Mouse (Mus musculus): ENCODE results near the gene Pde4b. TPM values are rescaled to one million over a fixed set of nuclear protein-coding genes. Genes with fewer than 3 reads are reported as not detected.

The Pde4b gene
- polyA plus RNA-seq, 1 experiment from 2014 or later: 7.7 TPM

DNA sequence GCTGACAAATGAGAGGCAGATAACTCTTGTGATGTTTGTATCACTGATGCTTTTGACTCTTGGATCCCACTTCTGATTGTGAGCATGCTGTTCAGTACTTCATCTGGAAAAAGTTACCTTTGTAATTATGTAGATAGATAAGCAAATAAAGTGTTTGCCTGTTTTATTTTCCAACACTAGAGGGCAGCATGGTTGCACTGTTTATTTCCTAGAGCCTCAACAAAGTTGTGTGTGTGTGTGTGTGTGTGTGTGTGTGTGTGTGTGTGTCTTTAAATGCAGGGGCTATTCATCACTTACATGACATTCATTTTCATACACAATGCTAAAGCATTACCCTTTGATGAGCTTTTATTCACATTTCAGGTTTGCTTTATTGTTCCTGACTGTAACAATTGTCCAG is 139.4 kb downstream of the Pde4b start:
- H3K9ac ChIP-seq (ENCODE audit: low read length): no peak overlapping the region
- DNase-seq (ENCODE audit: low spot score): no peak
- H3K4me2 ChIP-seq (ENCODE audit: low read depth, low read length, severe bottlenecking): no peak overlapping the region
- no peaks in the 10 kb centered on the region for H3K9me3 ChIP-seq (ENCODE audit: control insufficient read depth, low read length)
- no peaks in the 10 kb centered on the region for H3K4me1 ChIP-seq (replicated peaks; ENCODE audit: control insufficient read depth, insufficient read depth, low read length)
- no peaks in the 10 kb centered on the region for H3K36me3 ChIP-seq (ENCODE audit: control insufficient read depth, insufficient read depth, low read length)
- ATAC-seq (replicated peaks; ENCODE audit: low FRiP score): 0 out of 2 replicates have a peak, but pooled peaks have one; percentile 10
- H3K27ac ChIP-seq (ENCODE audit: low read depth, low read length): no peak overlapping the region
- H3K27me3 ChIP-seq (ENCODE audit: control insufficient read depth, insufficient read depth, low read length): no peaks in the 10 kb centered on the region
- H3K4me3 ChIP-seq (ENCODE audit: low read depth, low read length): no peak overlapping the region

- H3K4me3 ChIP-seq (ENCODE audit: low read depth, low read length): no peak overlapping the region
- H3K9me3 ChIP-seq (ENCODE audit: control insufficient read depth, low read length): no peaks in the 10 kb centered on the region
- ATAC-seq (replicated peaks; ENCODE audit: low FRiP score) (no peak), DNase-seq (ENCODE audit: low spot score) (peak; percentile 60)
- no peaks in the 10 kb centered on the region for H3K27me3 ChIP-seq (ENCODE audit: control insufficient read depth, insufficient read depth, low read length)
- 60% methylated on average over 7 of the region's 7 CpGs for WGBS
- no peaks in the 10 kb centered on the region for H3K36me3 ChIP-seq (ENCODE audit: control insufficient read depth, insufficient read depth, low read length)
- H3K4me2 ChIP-seq (ENCODE audit: low read depth, low read length, severe bottlenecking): no peak overlapping the region
- H3K9ac ChIP-seq (ENCODE audit: low read length): no peak overlapping the region
- H3K27ac ChIP-seq (ENCODE audit: low read depth, low read length): no peak overlapping the region
- H3K4me1 ChIP-seq (replicated peaks; ENCODE audit: control insufficient read depth, insufficient read depth, low read length): no peaks in the 10 kb centered on the region
These were observed 141.7 kb downstream of the Pde4b start for GRCm38 (mm10) chr4:102228953-102229586.

- no peak overlapping the region for H3K4me2 ChIP-seq (ENCODE audit: low read depth, low read length, severe bottlenecking)
- H3K4me1 ChIP-seq (replicated peaks; ENCODE audit: control insufficient read depth, insufficient read depth, low read length): no peaks in the 10 kb centered on the region
- no peaks in the 10 kb centered on the region for H3K9me3 ChIP-seq (ENCODE audit: control insufficient read depth, low read length)
- DNase-seq (ENCODE audit: low spot score) (no peak), ATAC-seq (replicated peaks; ENCODE audit: low FRiP score) (no peak)
- no peak overlapping the region for H3K9ac ChIP-seq (ENCODE audit: low read length)
- H3K36me3 ChIP-seq (ENCODE audit: control insufficient read depth, insufficient read depth, low read length): no peaks in the 10 kb centered on the region
- H3K27ac ChIP-seq (ENCODE audit: low read depth, low read length): no peak overlapping the region
- no peaks in the 10 kb centered on the region for H3K27me3 ChIP-seq (ENCODE audit: control insufficient read depth, insufficient read depth, low read length)
- WGBS: 82% methylated on average over 1 of the region's 1 CpGs
- no peak overlapping the region for H3K4me3 ChIP-seq (ENCODE audit: low read depth, low read length)
These were observed 143.6 kb downstream of the Pde4b start for GRCm38 (mm10) chr4:102230898-102231297.

DNA sequence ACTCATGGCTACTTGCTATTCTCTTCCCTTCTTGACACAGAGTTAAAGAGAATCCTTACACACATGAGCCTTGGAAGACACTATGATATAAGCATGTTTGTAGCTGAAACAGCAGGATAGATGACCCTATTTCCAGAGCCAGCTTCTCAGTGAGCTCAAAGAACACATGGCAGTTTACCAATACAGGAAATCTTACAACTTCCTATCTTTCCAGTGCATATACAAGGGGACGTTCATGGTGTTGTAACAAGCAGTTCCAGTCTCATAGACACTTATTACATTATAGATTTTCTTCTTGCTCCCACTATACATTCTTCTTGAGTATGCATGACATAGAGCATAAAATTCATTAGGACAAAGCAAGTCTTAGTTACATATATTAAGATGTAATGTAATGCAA is 146.3 kb downstream of the Pde4b start:
- Histone ChIP-seq H3K36me3 (ENCODE audit: control insufficient read depth, insufficient read depth, low read length) (no peaks in the 10 kb centered on the region), H3K4me3 (ENCODE audit: low read depth, low read length) (no peak overlapping the region), H3K9ac (ENCODE audit: low read length) (no peak overlapping the region), H3K4me2 (ENCODE audit: low read depth, low read length, severe bottlenecking) (no peak overlapping the region), H3K27me3 (ENCODE audit: control insufficient read depth, insufficient read depth, low read length) (no peaks in the 10 kb centered on the region), H3K9me3 (ENCODE audit: control insufficient read depth, low read length) (no peaks in the 10 kb centered on the region), H3K27ac (ENCODE audit: low read depth, low read length) (no peak overlapping the region), H3K4me1 (replicated peaks; ENCODE audit: control insufficient read depth, insufficient read depth, low read length) (no peaks in the 10 kb centered on the region)
- no peak for ATAC-seq (replicated peaks; ENCODE audit: low FRiP score)
- no peak for DNase-seq (ENCODE audit: low spot score)
- WGBS: 85% methylated on average over 1 of the region's 1 CpGs

DNA sequence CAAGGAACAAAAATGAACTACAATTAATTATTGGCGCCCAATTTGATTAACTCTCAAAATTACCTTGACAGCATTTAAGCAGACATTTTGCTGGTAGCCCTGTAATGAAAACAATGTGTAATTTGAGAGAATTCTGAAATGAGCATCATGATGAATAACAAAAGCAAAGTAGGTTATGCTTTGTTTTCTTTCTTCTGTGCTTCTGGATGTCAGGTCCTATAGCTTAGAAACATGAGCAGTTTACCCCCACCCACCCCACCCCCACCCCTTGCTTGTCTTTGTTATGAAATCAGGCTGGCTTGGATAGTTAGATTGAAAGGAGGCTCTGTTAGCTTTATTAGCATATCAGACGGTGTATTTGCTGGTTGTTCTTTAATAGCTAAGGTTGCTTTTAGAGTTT is 147.8 kb downstream of the Pde4b start:
- Histone ChIP-seq H3K9me3 (ENCODE audit: control insufficient read depth, low read length) (no peaks in the 10 kb centered on the region), H3K4me2 (ENCODE audit: low read depth, low read length, severe bottlenecking) (no peak overlapping the region), H3K27me3 (ENCODE audit: control insufficient read depth, insufficient read depth, low read length) (no peaks in the 10 kb centered on the region), H3K36me3 (ENCODE audit: control insufficient read depth, insufficient read depth, low read length) (no peaks in the 10 kb centered on the region), H3K9ac (ENCODE audit: low read length) (no peak overlapping the region), H3K4me1 (replicated peaks; ENCODE audit: control insufficient read depth, insufficient read depth, low read length) (no peaks in the 10 kb centered on the region), H3K27ac (ENCODE audit: low read depth, low read length) (no peak overlapping the region), H3K4me3 (ENCODE audit: low read depth, low read length) (no peak overlapping the region)
- DNase-seq (ENCODE audit: low spot score) (no peak), ATAC-seq (replicated peaks; ENCODE audit: low FRiP score) (no peak)
- 46% methylated on average over 2 of the region's 2 CpGs for WGBS

DNA sequence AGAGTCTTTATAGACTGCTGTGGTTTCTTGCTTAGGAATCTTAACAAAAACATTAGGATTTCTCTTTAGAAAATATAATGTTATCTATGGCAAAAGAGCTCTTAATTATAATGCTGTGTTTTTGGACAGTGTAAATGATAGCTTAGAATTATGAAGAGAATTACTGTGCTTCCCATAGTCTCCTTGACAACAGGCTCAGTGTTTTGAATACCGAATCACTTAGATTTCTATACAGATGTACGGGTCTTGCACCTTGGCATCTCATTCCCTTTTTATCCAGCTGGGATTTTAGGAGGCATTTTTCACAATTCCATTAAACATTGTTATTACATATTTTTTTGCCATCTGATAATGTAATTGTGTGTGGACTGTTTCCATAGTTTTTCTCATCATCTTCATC is 151.8 kb downstream of the Pde4b start:
- Histone ChIP-seq H3K4me1 (replicated peaks; ENCODE audit: control insufficient read depth, insufficient read depth, low read length) (no peaks in the 10 kb centered on the region), H3K36me3 (ENCODE audit: control insufficient read depth, insufficient read depth, low read length) (no peaks in the 10 kb centered on the region), H3K9ac (ENCODE audit: low read length) (no peak overlapping the region), H3K27me3 (ENCODE audit: control insufficient read depth, insufficient read depth, low read length) (no peaks in the 10 kb centered on the region), H3K4me3 (ENCODE audit: low read depth, low read length) (no peak overlapping the region), H3K27ac (ENCODE audit: low read depth, low read length) (no peak overlapping the region), H3K4me2 (ENCODE audit: low read depth, low read length, severe bottlenecking) (no peak overlapping the region), H3K9me3 (ENCODE audit: control insufficient read depth, low read length) (no peaks in the 10 kb centered on the region)
- DNase-seq (ENCODE audit: low spot score) (no peak), ATAC-seq (replicated peaks; ENCODE audit: low FRiP score) (no peak)
- 63% methylated on average over 2 of the region's 2 CpGs for WGBS

GRCm38 (mm10) chr4:102239657-102240390 is 152.5 kb downstream of the Pde4b start:
- H3K27me3 ChIP-seq (ENCODE audit: control insufficient read depth, insufficient read depth, low read length): no peaks in the 10 kb centered on the region
- H3K4me2 ChIP-seq (ENCODE audit: low read depth, low read length, severe bottlenecking): no peak overlapping the region
- no peaks in the 10 kb centered on the region for H3K36me3 ChIP-seq (ENCODE audit: control insufficient read depth, insufficient read depth, low read length)
- H3K9me3 ChIP-seq (ENCODE audit: control insufficient read depth, low read length): no peaks in the 10 kb centered on the region
- no peak overlapping the region; the same call in 1 of the 2 replicates for H3K9ac ChIP-seq (ENCODE audit: low read length)
- ATAC-seq (replicated peaks; ENCODE audit: low FRiP score) (no peak), DNase-seq (ENCODE audit: low spot score) (no peak)
- no peak overlapping the region for H3K27ac ChIP-seq (ENCODE audit: low read depth, low read length)
- no peak overlapping the region for H3K4me3 ChIP-seq (ENCODE audit: low read depth, low read length)
- 72% methylated on average over 12 of the region's 12 CpGs for WGBS
- H3K4me1 ChIP-seq (replicated peaks; ENCODE audit: control insufficient read depth, insufficient read depth, low read length): no peaks in the 10 kb centered on the region

DNA sequence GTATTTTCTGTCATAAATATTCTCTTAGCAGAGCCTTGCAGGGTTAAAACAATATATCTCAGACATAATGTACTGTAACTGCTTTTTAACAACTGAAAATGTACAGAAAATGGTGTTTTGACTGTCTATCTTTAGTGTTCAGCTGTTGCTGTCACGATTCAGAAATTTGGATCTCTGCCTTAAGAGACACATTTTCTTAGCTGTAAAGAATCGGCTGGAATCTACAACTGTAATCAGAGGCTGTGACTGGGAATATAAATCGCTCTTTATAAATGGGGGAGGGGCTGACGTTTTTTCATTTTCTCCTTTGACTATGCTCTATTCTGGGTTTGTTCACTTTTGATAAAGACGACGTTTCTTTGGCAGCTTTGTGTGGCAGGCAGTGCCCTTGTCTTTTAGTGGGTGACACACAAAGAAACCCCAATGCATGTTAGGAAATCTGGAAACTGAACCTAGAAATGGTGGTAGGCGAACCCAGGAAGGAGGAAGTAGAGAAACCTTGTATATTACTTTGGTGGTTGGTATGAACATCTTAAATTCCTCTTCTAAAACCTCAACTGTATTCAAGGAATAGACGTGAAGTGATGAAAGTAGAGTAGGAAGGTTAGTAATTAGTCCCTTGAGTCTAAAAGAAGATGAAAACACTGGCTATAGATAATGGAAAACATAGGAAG is 153.5 kb downstream of the Pde4b start:
- H3K27me3 ChIP-seq (ENCODE audit: control insufficient read depth, insufficient read depth, low read length): no peaks in the 10 kb centered on the region
- WGBS: 83% methylated on average over 8 of the region's 8 CpGs

More for the DNA sequence above, 153.5 kb downstream of the Pde4b start:
- ATAC-seq (replicated peaks; ENCODE audit: low FRiP score) (no peak), DNase-seq (ENCODE audit: low spot score) (no peak)
- Histone ChIP-seq H3K27ac (ENCODE audit: low read depth, low read length) (no peak overlapping the region), H3K9me3 (ENCODE audit: control insufficient read depth, low read length) (no peaks in the 10 kb centered on the region), H3K4me3 (ENCODE audit: low read depth, low read length) (no peak overlapping the region), H3K36me3 (ENCODE audit: control insufficient read depth, insufficient read depth, low read length) (no peaks in the 10 kb centered on the region), H3K4me1 (replicated peaks; ENCODE audit: control insufficient read depth, insufficient read depth, low read length) (no peaks in the 10 kb centered on the region), H3K9ac (ENCODE audit: low read length) (no peak overlapping the region), H3K4me2 (ENCODE audit: low read depth, low read length, severe bottlenecking) (no peak overlapping the region)
